Mouse (Mus musculus): ENCODE results near the gene Grin2a.

DNA sequence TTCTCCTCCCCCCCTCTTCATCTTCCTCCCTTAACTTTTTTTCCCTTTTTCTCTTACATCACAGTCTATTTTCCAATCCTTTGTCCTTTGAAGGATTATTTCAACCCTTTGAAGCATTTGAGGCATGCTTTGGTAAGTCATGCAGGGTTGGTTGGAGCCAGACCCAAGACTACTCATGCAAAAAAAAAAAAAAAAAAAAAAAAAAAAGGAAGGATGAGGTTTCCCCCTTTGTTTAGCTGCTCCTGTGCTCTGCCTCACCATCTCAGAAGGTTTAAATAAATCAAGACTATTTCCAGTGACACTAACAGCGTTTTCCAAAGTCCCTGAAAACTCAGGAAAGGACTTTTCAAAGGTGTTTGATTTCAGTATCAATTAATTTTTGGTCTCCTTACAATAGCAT lies 423.6 kb downstream of the Grin2a start:
- no peak for TF ChIP-seq CTCF (IDR thresholded peaks at IDR 0.05; ENCODE audit: low read depth, low read length)
- TF ChIP-seq POLR2A (IDR thresholded peaks at IDR 0.05; ENCODE audit: extremely low read depth, insufficient read depth, low read length) = no peak

Measured in liver, adult 2 months (tissue).